Comparison of ENCODE assay signal across 17 mouse cellular contexts in the genomic region with DNA sequence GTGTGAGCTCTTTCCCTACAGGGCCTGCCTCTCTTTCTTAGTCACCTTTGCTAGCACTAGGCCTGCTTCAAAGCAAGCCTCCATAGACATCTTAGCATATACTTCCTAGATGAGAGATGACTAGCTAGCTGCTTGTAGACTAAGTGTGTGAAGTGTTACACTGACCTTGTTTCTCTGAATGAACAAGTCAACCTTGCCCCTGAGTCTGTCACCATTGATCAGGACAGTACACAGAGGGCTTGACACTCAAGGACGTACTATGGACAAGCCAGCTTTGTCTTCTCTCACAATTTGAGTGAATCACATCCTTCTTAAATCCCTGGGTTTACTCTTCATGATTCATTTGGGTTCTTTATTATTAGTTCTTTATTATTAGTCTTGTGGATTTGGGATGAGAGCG.
DNase-seq lines count a peak whose midpoint lies in the region; ATAC-seq lines count a peak whose summit lies in the region.
"Had no signal": no experiment of that assay in that cellular context is flagged by ENCODE, and none has a peak within 500 bp of the region (broad histone marks: within the 10 kb centered on the region; RNA-seq: fewer than 3 reads in every experiment).

No protein-coding gene starts in this region.

- H3K9me3 ChIP-seq in lung, embryonic 16.5 days (ENCODE audit: control insufficient read depth, low read length), result no peaks in the 10 kb centered on the region
- H3K9me3 ChIP-seq: embryonic facial prominence, embryonic 12.5 days; forebrain, embryonic 13.5 days had no signal

- H3K36me3 ChIP-seq in lung, embryonic 16.5 days (ENCODE audit: control insufficient read depth, insufficient read depth, low read length), result peaks cover 21% of the 10 kb centered on the region
- peaks cover 63% of the 10 kb centered on the region for H3K36me3 ChIP-seq in macrophage (ENCODE audit: inconsistent target)

- no peaks in the 10 kb centered on the region for H3K27me3 ChIP-seq in lung, embryonic 16.5 days (ENCODE audit: control insufficient read depth, insufficient read depth, low read depth, low read length)
- H3K27me3 ChIP-seq: embryonic facial prominence, embryonic 12.5 days; forebrain, embryonic 13.5 days had no signal

- H3K4me1 ChIP-seq in lung, embryonic 16.5 days (replicated peaks; ENCODE audit: control insufficient read depth, insufficient read depth, low read length), result peaks cover 6% of the 10 kb centered on the region; the same call in 1 of the 2 replicates
- H3K4me1 ChIP-seq: embryonic facial prominence, embryonic 10.5 days; embryonic facial prominence, embryonic 12.5 days; forebrain, embryonic 13.5 days had no signal

- no peak overlapping the region for H3K9ac ChIP-seq in lung, embryonic 16.5 days (ENCODE audit: low read length)
- H3K9ac ChIP-seq: embryonic facial prominence, embryonic 12.5 days; forebrain, embryonic 13.5 days had no signal

- 93% methylated on average over 2 of the region's 2 CpGs for WGBS in lung, embryonic 16.5 days
- 85% methylated on average over 2 of the region's 2 CpGs for WGBS in macrophage (ENCODE audit: missing documents)

- 0 out of 2 replicates have a peak overlapping the region, but pooled peaks have one; percentile 4 for H3K27ac ChIP-seq in lung, embryonic 16.5 days (ENCODE audit: low read length)
- peak overlapping the region; percentile 92 for H3K27ac ChIP-seq in macrophage
- H3K27ac ChIP-seq: embryonic facial prominence, embryonic 10.5 days; embryonic facial prominence, embryonic 12.5 days; forebrain, embryonic 13.5 days had no signal

- peak; percentile 57 for DNase-seq in adrenal gland, adult 8-10 months
- DNase-seq in adrenal gland, postnatal 25 days, result no peak
- peak; percentile 36 for DNase-seq in adrenal gland, postnatal 14 days
- DNase-seq in adrenal gland, postnatal 36 days, result no peak
- DNase-seq in lung, postnatal 25 days (ENCODE audit: low spot score), result no peak
- no peak for DNase-seq in thymus, postnatal 4 days
- DNase-seq: cerebellum, adult 11-12 months; cerebellum, adult 2 months; cerebellum, adult 9-10 months; cerebellum, postnatal 10 days; cerebellum, postnatal 25 days had no signal

- no peak for ATAC-seq in lung, embryonic 16.5 days (ENCODE audit: low read depth)
- ATAC-seq: forebrain, embryonic 13.5 days; forebrain, embryonic 16.5 days had no signal

- peaks cover 79% of the 10 kb centered on the region for H3K79me2 ChIP-seq in macrophage (ENCODE audit: inconsistent target)

- no peak overlapping the region for H3K4me2 ChIP-seq in lung, embryonic 16.5 days (ENCODE audit: low read depth, low read length)
- H3K4me2 ChIP-seq: embryonic facial prominence, embryonic 12.5 days; forebrain, embryonic 13.5 days had no signal

- H3K4me3 ChIP-seq in lung, embryonic 16.5 days (ENCODE audit: low read length), result no peak overlapping the region
- no peak overlapping the region for H3K4me3 ChIP-seq in macrophage (ENCODE audit: inconsistent target)
- H3K4me3 ChIP-seq: embryonic facial prominence, embryonic 10.5 days; embryonic facial prominence, embryonic 12.5 days; forebrain, embryonic 13.5 days had no signal

Comparison
In these comparisons a context has a peak if more than half of its experiments do, and no peak if none do; other contexts are left out.
1. DNase-seq: peak in adrenal gland, adult 8-10 months (single experiment) and adrenal gland, postnatal 14 days (single experiment); none in adrenal gland, postnatal 25 days (single experiment), adrenal gland, postnatal 36 days (0 of 2), lung, postnatal 25 days (single experiment) and thymus, postnatal 4 days (single experiment).